8 mouse cellular contexts compared by ENCODE assay signal in genomic region chr9:56418738-56419239, GRCm38 (mm10). TPM values are rescaled to one million over a fixed set of nuclear protein-coding genes. Genes with fewer than 3 reads are reported as not detected.
DNase-seq lines count a peak whose midpoint lies in the region; ATAC-seq and TF ChIP-seq lines count a peak whose summit lies in the region.

No protein-coding gene starts in this region.

- H3K36me3 ChIP-seq in forebrain, embryonic 10.5 days (replicated peaks): no peaks in the 10 kb centered on the region
- no peaks in the 10 kb centered on the region for H3K36me3 ChIP-seq in neural tube, embryonic 14.5 days (ENCODE audit: control insufficient read depth, insufficient read depth, low read length)
- H3K36me3 ChIP-seq in thymus, adult 2 months (ENCODE audit: control insufficient read depth, insufficient read depth, low read length): no peaks in the 10 kb centered on the region

- H3K27ac ChIP-seq in forebrain, embryonic 10.5 days: peak overlapping the region; percentile 96
- peak overlapping the region; percentile 94 for H3K27ac ChIP-seq in neural tube, embryonic 14.5 days (ENCODE audit: low read depth, low read length)
- H3K27ac ChIP-seq in thymus, adult 2 months (ENCODE audit: control insufficient read depth, insufficient read depth, low read length): peak overlapping the region; percentile 95

- H3K4me3 ChIP-seq in forebrain, embryonic 10.5 days: peak overlapping the region; percentile 79
- peak overlapping the region; percentile 69 for H3K4me3 ChIP-seq in neural tube, embryonic 14.5 days (ENCODE audit: low read depth, low read length)
- peak overlapping the region; percentile 57 for H3K4me3 ChIP-seq in thymus, adult 2 months (ENCODE audit: control insufficient read depth, insufficient read depth, low read length)

- H3K4me1 ChIP-seq in forebrain, embryonic 10.5 days: peaks cover 37% of the 10 kb centered on the region
- H3K4me1 ChIP-seq in neural tube, embryonic 14.5 days (ENCODE audit: control insufficient read depth, insufficient read depth, low read length): peaks cover 21% of the 10 kb centered on the region
- peaks cover 12% of the 10 kb centered on the region; the same call in 1 of the 2 replicates for H3K4me1 ChIP-seq in thymus, adult 2 months (replicated peaks; ENCODE audit: control insufficient read depth, insufficient read depth, low read length)

- peak; percentile 93 to 96 for DNase-seq in CD8-positive naive resting alpha-beta T cell, adult 2 months (ENCODE audit: low read depth in 2 of 2, low spot score in 2 of 2)
- DNase-seq in brain, embryonic 18.5 days (ENCODE audit: low read depth, low spot score): peak; percentile 83
- peak; percentile 81 for DNase-seq in forebrain, embryonic 10.5 days (ENCODE audit: extremely low spot score, low spot score)
- DNase-seq in heart, postnatal 14 days: peak; percentile 68 to 81
- peak; percentile 75 to 86 for DNase-seq in layer of hippocampus, adult 18-20 months (ENCODE audit: low spot score in 2 of 2)
- DNase-seq in lung, adult 18-20 months: peak; percentile 75 to 81
- peak; percentile 92 for DNase-seq in thymus, adult 2 months

- no peaks in the 10 kb centered on the region for H3K27me3 ChIP-seq in forebrain, embryonic 10.5 days (ENCODE audit: poor library complexity, severe bottlenecking)
- no peaks in the 10 kb centered on the region for H3K27me3 ChIP-seq in neural tube, embryonic 14.5 days (ENCODE audit: control insufficient read depth, insufficient read depth, low read length)
- H3K27me3 ChIP-seq in thymus, adult 2 months (ENCODE audit: control insufficient read depth, insufficient read depth, low read length): no peaks in the 10 kb centered on the region

- under 1% methylated on average over 11 of the region's 11 CpGs for whole genome bisulfite sequencing in forebrain, embryonic 10.5 days
- WGBS in neural tube, embryonic 14.5 days: 1% methylated on average over 11 of the region's 11 CpGs
- WGBS in thymus, adult 2 months: 0% methylated on average over 11 of the region's 11 CpGs

- ATAC-seq in neural tube, embryonic 14.5 days (ENCODE audit: low read depth): peak; percentile 44

- no peaks in the 10 kb centered on the region for H3K9me3 ChIP-seq in forebrain, embryonic 10.5 days
- H3K9me3 ChIP-seq in neural tube, embryonic 14.5 days (ENCODE audit: control insufficient read depth, low read length): no peaks in the 10 kb centered on the region

- H3K4me2 ChIP-seq in neural tube, embryonic 14.5 days (ENCODE audit: low read depth, low read length): peak overlapping the region; percentile 54

- peak overlapping the region; percentile 63 for H3K9ac ChIP-seq in neural tube, embryonic 14.5 days (replicated peaks; ENCODE audit: low read depth, low read length)

- TF ChIP-seq CTCF in thymus, adult 2 months (IDR thresholded peaks at IDR 0.05; ENCODE audit: borderline replicate concordance, control insufficient read depth, extremely low read depth, insufficient read depth, low read length, poor library complexity): no peak

- TF ChIP-seq POLR2A in thymus, adult 2 months (IDR thresholded peaks at IDR 0.05; ENCODE audit: control insufficient read depth, extremely low read depth, insufficient read depth, low read length, poor library complexity): peak; percentile 51

- intact Hi-C loops in heart, postnatal 14 days (cut with DNase I): loop anchor here (5.0 kb wide), 1 partner anchor 96 kb away; no protein-coding TSS in a partner anchor

RNA-seq across cellular contexts. Expression of gene Hmg20a, which starts 0.4 kb away (rescaled TPM):
- 62.0 and 63.6 TPM in 2 replicates for polyA plus RNA-seq in forebrain, embryonic 10.5 days (2016; fragmentation: Nextera tagmentation; extraction: Ambion mirVana)
- 10 to 100 TPM; 27.5 to 28.8 TPM for total RNA-seq in heart, postnatal 14 days (2021)
- total RNA-seq in layer of hippocampus, adult 18-20 months (2021): 10 to 100 TPM; 72.2 to 78.2 TPM
- 86.3 and 92.1 TPM in 2 replicates for polyA plus RNA-seq in neural tube, embryonic 14.5 days (2014; fragmentation: Nextera tagmentation; extraction: Ambion mirVana)
- polyA plus RNA-seq in thymus, adult 2 months (2012; rRNA removed): 62.2 and 62.3 TPM in 2 replicates

RNA-seq across cellular contexts. Expression of gene Peak1, which starts 0.9 kb away (rescaled TPM):
- polyA plus RNA-seq in forebrain, embryonic 10.5 days (2016; fragmentation: Nextera tagmentation; extraction: Ambion mirVana): 3.7 and 4.3 TPM in 2 replicates
- total RNA-seq in heart, postnatal 14 days (2021): 10 to 100 TPM; 41.7 to 44.5 TPM
- total RNA-seq in layer of hippocampus, adult 18-20 months (2021): 10 to 100 TPM; 50.0 to 53.3 TPM
- 9.0 and 12.0 TPM in 2 replicates for polyA plus RNA-seq in neural tube, embryonic 14.5 days (2014; fragmentation: Nextera tagmentation; extraction: Ambion mirVana)
- 8.6 and 8.7 TPM in 2 replicates for polyA plus RNA-seq in thymus, adult 2 months (2012; rRNA removed)

Comparison
In these comparisons a context has a peak if more than half of its experiments do, and no peak if none do; other contexts are left out.
1. Peak in every context shown above with its lines: DNase-seq, ATAC-seq, H3K4me3 ChIP-seq and H3K27ac ChIP-seq.